Mouse (Mus musculus) subcutaneous adipose tissue, adult 2 months (tissue): Measurements from ENCODE around the gene Rpl10l. TPM values are rescaled to one million over a fixed set of nuclear protein-coding genes. Genes with fewer than 3 reads are reported as not detected.

Source experiments
- polyA plus RNA-seq: library from polyadenylated mRNA; depleted of rRNA; stranded (reverse); fragments of >200 nt; gene quantifications from 2 replicates; pipeline ENCODE4 v1.2.3, GENCODE M21; 2012; ENCODE audit warnings: low replicate concordance; rRNA removed

Rpl10l gene
- polyA plus RNA-seq: not detected in 2 replicates

GRCm38 (mm10) chr12:66283991-66284622 lies at the start of gene Rpl10l:
Gene Rpl10l, minus strand, starts transcription at chr12:66284401.

